Mouse (Mus musculus) heart, postnatal 14 days (tissue): ENCODE data around the gene Chd2. TPM values are rescaled to one million over a fixed set of nuclear protein-coding genes. Genes with fewer than 3 reads are reported as not detected.

ENCODE experiments used
- DNase-seq, 2 experiments: peaks; one replicate each; pipeline ENCODE4 v3.0.0; 2021 to 2022
- intact Hi-C: fragments of 180-260 bp; cut with DNase I; formaldehyde crosslinking; loops from one replicate; pipeline ENCODE4 v1.15.1; 2025
- total RNA-seq, 2 experiments: library from RNA; stranded (reverse); gene quantifications; 2 replicates each; pipeline ENCODE4 v1.2.3; 2021

Gene Chd2
- total RNA-seq, 2 experiments from 2014 or later: 46.4 to 56.0 TPM

DNA sequence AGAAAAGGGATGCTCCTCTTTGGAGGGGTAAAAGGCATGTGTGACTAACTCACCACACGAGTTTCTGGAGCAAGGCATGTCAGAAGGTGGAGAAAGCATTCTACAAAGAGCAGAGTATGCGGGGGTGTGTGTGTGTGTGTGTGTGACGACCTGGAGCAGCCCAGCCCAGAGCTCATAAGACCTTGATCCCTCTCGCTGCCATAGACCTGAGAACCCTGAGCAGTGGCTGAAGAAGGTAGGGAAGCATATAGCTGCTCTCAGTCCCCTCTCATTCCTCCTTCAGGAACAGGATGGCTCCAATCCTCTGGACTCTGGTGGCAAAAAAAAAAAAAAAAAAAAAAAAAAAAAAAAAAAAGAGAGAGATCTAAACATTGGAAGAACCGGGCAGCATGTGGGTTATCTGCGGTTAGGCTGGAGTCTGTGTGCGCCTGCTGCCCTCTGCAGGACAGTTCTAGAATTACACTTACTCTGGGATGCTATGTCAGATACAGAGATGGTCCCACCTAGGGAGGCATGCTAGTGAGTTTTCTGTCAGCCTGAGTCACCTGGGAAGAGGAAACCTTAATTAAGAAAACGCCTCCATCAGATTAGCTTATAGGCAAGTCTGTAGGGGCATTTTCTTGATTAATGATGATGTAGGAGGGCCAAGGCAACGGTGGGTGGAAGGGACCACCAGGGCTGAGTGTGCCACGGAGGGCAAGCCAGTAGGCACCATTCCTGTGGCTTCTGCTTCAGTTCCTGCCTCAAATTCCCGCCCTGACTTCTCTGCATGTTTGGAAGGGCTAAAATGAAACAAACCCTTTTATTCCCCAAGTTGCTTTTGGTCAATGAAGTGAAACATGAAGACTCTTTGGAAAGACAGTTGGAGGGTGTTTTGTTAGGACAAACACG, 119.2 kb downstream of the Chd2 start:
- intact Hi-C loops: loop anchor here (1.0 to 5.0 kb wide), 3 partner anchors 45 to 1022 kb away; partner anchors contain the start of gene Rgma
- DNase-seq: peak; percentile 79 to 83

DNA sequence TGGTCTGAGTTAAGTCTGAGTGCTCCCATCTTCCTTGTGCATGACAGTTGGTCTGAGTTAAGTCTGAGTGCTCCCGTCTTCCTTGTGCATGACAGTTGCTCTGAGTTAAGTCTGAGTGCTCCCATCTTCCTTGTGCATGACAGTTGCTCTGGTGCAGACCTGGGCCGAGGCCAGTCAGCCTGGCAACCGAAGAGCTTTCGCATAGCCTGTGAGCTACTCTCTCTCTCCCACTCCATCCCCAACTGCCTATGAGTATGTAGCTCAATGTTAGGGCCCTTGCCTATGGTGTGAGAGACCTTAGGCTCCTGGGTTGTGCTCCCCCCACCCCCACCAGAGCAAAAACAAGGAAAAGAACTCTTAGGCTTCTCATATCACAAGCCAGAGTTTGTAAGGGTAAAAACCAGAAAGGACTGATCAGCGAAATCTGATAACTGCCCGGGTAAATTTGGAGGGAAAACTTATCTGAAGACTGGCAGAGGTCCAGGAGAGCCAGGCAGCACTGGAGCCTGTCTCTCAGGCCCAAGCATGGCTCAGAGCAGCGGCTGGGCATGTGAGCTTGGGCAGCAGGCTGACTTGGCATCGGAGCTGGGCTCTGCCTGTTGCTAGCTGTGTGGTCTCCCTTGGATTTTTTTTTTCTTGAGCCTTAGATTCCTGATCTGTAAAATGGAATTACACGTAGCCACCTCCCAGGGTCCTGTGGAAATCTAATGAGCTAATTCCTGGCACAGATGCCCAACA, 120.2 kb downstream of the Chd2 start:
- no peak for DNase-seq
- intact Hi-C loops: loop anchor here (1.0 to 5.0 kb wide), 3 partner anchors 44 to 1021 kb away; partner anchors contain the start of gene Rgma

DNA sequence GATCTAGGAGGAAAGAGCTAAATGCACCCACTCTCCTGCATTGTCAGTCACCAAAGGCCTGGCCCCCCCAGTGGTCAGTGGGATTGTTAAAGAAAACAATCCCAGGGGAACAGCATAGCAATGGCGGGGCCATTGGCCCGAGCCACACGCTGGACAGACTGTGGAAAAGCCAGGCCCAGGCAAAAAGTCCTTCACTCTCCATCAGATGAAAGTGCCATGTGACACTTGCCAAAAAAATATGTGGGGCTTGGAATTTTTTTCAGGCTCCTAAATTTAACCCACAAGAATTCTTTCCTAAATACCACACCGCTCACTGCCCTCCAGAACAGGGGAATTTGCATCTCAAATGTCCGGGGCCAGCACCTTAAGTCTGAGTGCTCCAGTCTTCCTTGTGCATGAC, 120.8 kb downstream of the Chd2 start:
- no peak for DNase-seq
- intact Hi-C loops: loop anchor here (5.0 kb wide), 2 partner anchors 44 to 206 kb away; partner anchors contain the start of gene Rgma

DNA sequence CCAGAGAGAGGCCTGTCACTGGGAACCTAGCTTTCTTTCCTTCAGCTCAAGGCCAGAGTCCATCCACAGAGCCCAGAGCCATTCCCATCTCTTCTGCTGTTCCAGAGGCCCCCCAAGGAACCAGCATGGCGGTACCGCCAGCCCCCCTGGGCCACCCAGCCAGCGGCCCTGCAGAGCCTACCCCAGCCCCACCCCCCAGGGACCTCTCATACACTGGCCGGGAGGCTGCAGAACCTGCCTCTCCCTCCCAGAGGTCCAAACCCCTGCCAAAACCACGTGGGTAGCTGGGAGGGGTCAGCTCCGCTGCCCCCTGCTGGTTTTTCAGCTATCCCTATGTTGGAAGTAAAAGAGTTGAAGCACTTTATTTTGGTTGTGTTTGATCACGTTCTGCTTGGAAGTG, 122.3 kb downstream of the Chd2 start:
- DNase-seq: no peak
- intact Hi-C loops: no loop called here

DNA sequence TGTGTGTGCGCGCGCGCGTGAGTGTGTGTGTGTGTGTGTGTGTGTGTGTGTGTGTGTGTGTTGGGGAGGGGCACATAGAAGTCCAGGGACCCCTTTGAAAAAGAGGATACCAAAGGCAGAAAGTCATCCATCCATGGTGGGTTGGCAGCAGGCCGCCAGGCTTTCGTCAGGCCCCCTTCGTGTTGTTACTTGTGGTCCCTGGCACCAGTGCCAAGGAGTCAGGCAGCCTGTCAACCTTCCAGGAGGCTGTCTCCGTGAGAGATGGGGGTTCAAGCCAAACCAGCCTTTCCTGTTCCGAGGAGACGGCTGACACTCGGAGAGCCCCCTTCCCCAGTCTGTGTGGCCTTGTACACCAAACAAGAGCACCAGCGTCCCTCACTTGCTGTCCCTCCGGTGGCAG, 127.4 kb downstream of the Chd2 start:
- intact Hi-C loops: no loop called here
- DNase-seq: no peak

DNA sequence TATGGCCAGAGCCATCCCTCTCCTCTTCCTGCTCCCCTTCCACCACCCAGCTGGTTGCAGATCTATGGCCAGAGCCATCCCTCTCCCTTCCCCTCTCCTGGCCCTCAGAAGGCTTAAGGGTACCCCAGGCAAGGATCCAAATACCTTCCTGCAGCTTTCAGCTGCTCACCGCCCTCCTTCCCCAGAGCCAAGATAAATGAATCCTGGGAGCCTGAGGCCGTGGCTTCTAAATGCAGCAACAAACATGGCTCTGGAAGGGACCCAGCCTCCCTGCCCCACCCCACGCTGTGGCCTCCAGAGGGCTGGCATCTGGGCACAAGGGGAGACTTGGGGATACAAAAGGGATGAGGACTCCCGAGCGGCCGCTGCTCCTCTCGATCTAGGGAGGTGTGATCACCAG, 129.2 kb downstream of the Chd2 start:
- peak in 1 of 2 experiments; percentile 40 for DNase-seq
- intact Hi-C loops: no loop called here

DNA sequence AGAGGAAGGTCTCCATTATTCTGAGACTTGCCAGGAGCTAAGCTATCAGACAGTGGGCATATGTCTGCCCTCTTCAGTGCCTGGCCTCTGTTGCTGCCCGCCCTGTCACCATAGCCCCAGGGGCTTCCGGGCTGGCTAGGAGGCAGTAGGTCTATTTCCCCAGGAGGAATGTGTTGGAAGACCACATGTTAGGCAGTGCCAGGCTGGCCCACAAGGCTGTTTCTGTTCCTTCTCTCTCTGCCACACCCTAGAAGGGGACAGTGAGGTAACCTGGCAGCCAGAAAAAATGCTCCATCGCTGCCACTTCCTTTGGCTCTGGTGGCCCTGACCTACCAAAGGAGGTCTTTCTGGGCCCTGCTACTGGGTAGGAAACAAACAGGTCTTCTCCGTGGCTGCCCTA, 129.6 kb downstream of the Chd2 start:
- intact Hi-C loops: no loop called here
- no peak for DNase-seq

DNA sequence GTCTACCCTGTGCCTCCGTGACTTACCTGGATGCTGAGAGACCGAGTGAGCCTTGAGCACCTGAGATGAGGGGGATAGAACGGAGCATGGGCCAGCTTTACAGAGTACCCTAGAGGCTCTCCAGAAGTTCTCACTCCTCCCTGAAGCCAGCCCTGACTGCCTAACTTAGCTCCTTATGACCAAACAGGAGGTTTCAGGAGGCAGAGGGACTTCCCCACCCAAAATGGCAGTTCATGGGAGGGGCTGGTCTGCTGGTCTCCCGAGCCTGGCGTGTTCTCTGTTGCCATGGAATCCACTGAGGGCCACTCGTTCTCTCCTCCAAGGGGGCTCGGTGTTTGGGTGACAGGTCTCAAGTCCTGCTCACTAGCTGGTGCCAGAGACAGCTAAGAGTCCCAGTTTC, 130.1 kb downstream of the Chd2 start:
- no peak for DNase-seq
- intact Hi-C loops: no loop called here

DNA sequence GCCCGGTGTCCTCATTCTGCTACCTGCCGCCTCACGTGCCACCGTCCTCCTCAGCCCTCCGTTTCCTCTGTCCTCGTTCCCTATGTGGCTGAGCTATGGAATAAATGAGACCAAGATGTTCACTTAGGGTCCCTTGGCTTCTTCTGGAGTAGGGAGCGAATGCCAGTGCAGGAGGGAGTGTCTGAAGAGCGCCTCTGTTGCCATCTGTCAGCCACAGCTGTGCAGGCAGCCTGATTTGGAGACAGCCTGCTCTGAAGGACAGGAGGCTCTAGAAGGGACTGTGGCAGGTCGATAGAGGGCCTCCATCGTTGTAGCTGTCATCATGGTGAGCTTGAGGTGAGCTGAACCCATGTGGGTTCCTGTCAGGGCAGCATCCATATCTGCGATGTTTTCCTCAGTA, 136.1 kb downstream of the Chd2 start:
- intact Hi-C loops: no loop called here
- DNase-seq: no peak

DNA sequence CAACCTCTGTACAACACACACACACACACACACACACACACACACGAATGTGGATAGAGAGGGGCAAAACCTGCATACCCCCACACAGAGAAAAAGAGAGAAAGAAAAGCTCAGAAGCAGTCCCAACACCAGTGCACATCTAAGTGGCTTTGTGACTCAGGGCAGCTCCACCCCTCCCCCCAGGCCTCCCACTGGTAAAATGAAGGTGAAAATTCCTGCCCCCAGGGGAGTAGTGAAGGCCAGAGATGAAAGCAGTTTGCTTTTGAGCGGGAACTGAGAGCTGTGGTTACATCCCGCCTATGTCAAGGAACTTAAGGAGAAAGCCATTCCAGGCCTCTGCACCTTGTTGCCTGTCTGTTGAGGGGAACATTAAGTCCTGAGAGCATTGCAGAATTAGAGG, 138.1 kb downstream of the Chd2 start:
- intact Hi-C loops: no loop called here
- no peak for DNase-seq

DNA sequence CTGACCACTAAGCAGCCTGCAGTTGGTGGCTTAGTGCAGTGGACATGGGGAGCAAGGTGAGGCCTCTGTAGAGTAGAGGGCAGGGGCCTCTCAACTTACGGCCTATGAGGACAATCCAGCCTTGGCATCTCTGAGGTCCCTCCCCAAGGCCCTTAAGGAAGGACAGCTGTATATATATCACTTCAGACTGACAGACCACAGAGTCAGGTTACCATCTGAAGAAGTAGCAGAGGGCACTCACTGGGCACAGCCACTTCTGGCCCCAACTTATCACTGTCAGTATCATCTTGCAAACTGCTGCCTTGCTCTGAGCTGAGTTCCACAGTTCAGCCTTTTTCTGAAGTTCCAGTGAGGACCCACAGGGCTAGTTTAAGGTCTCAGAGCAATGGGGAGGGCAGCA, 139.0 kb downstream of the Chd2 start:
- intact Hi-C loops: no loop called here

DNA sequence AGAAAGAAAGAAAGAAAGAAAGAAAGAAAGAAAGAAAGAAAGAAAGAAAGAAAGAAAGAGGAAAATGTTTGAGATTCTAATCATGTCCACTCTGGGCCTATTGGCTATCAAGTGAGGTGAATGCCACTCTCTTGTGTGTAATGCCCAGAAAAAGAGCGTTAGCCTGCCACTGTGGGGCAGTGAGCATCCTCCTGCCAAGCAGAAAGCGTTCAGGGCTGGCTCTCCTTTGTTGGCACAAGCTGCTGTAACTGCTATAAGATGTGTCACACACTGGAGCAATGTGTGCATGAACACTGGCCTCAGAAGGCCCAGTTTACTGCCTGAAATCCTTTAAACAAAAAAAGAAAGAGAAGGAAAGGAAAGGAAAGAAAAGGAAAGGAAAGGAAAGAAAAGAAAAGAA, 139.5 kb downstream of the Chd2 start:
- intact Hi-C loops: no loop called here
- no peak for DNase-seq

More for the DNA sequence above, 139.0 kb downstream of the Chd2 start:
- DNase-seq: no peak

DNA sequence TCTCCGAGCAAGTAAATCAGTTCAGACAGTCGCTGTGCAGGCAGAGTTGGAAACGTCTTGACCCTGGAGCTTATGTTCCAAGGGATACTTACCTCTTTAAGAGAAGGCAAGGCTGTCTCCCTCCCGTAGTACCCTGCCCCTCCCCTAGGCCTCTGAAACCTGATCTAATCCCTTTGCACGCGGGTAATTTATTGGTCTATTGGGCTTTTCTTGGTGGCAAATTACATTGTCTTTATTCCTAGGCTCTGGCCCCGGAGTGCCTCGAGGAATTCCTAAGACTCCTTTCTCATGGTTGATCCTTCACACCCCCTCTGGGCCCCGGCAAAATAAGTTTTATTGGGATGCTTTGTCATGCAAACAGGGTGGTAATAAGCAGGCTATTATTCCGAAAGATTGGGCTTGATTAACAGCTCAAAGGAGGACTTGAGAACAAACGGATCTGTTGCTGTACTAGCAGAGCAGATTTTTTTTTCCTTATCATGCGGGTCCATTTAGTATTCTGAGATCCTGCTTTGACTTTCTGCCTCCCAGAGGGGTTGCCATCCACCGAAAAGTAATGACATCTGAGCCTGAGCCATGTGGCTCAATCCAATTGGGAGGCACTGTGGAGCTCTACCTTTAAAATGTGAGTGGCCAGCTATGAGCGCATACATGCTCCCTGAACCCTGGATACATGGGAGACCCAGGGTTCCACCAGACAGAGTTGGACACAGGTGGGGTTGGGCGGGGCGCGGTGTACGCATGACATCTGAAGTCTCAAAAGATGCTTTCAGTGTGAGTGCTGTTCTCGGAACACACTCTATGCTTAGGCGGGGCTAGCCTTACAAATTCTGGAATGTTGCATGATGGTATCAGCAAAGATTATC, 141.3 kb downstream of the Chd2 start:
- DNase-seq: no peak
- intact Hi-C loops: no loop called here

DNA sequence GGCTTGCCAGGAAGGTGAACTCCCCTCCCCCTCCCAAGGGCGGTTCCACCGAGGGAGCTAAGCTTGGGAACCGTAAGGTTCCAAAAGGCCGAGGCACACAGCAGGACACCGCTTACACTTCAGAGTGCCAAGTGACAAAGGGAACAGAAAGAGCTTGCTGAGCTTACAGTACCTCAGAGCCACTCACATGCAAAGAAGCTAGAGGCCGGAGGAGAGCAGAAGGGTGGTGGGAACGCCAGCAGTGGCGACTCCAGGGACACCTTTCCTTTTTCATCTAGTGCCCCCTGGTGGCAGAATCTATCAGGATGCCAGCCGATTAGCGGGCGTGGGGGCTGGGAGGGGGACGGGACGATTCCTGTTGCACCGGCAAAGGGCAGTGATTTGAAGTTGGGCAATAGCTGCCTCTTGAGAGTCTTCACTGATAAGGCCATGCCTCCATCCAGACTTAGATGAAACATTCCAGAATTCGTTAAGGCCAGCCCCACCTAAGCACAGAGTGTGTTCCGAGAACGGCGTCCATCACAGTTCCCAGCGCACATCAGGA, 142.1 kb downstream of the Chd2 start:
- peak; percentile 76 to 89 for DNase-seq
- intact Hi-C loops: loop anchor here (5.0 kb wide), 2 partner anchors 362 to 997 kb away; no protein-coding TSS in a partner anchor

DNA sequence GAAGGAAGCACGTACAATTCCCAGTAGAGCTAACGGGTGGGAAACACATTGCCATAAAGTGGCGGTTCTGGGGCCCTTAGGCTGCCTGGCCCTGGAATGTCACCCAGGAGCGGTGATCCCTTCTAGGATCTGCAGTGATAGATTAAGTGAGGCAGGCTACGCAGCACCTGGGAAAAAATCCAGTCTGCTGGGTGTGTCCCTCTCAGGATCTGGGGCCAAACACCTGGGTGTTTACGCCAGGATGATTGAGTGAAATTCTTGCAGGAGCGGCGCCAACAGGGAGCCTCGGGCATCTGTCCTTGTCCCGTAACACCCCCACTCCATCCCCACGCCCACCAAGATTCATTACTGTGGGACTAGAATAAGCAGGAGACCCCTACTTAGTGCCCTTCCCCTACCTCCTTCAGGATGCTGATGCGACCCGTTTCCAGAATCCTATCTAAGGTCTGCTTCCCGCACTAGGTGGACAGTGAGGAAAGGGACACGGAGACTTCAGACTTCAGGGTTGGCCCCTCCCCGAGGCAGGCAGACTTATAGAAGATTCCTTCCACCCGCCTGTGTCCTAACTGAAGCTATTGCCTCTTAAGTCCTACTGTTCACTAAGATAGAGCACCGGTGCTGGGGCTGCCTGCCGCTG, 142.7 kb downstream of the Chd2 start:
- intact Hi-C loops: loop anchor here (5.0 kb wide), 2 partner anchors 362 to 997 kb away; no protein-coding TSS in a partner anchor
- no peak for DNase-seq

DNA sequence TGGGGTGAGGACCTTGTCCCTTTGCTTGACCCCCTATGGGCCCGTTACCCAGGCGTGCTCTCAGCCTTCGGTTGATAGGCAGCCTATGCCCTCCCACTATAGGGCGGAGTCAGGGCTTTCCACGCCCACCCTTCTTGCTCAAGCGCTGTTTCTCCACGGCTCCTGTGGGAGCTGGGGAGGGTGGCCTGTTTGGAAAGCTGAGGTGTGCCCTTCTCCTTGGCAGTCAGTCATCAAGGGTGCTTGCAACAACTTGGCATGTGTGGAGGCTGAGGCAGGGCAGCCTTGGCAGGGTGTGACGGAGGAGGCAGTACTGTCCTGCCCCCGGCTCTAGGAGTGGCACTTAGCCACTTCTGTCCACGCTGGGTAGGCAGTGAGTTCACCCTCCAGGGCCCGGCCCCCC, 143.3 kb downstream of the Chd2 start:
- intact Hi-C loops: loop anchor here (5.0 kb wide), 2 partner anchors 361 to 996 kb away; no protein-coding TSS in a partner anchor
- peak; percentile 61 to 71 for DNase-seq

DNA sequence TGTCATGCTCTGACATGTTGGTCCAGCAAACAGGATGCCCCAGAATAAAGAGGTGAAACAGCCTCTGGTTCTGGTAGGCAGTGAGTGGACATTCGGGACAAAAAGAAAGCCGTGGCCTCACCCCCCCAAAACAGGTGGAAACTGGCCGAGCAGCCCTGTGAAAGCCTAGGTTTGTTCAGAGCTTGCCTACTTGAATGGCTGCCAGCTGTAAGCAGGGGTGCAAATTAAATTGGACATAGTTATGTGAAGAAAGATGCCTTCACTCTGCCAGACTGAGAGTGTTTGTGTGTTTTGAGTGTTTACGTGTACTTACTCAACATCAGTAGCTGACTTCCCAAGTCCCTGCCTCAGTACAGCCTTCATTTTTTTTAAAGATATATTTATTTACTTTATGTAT, 147.6 kb downstream of the Chd2 start:
- no peak for DNase-seq
- intact Hi-C loops: no loop called here

DNA sequence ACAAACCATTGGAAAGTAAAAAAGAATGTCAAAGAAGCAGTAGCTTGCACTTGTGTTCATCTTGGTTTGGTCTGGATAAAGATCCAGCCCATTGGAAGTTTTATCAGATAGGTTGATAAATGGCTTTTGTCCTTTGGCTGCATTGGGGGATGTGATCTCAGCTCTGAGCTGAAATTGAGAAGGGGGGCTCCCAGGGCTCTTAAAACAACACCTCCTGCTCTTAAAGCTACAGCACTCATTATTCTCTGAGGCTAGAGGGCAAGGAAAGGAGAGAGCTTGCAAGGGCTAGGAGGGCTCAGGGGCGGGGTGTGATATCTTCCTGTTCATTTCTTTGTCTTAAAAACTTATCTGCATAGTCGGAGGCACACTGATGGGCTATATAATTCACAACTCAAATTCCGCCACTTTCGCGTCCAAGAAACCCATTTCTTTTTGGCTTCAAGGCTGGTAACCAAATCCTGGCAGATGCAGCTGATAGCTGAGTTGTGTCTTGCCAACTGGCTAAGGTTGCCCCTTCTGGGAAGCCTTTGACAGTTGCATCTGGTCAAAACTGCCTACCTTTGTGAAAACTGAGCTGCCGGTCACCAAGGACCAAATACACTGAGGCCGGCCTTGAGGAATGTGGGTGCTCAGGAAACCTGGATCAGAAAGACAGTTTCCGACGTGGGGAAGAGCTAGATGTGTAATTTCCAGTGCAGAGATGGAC, 148.2 kb downstream of the Chd2 start:
- intact Hi-C loops: no loop called here
- no peak for DNase-seq

DNA sequence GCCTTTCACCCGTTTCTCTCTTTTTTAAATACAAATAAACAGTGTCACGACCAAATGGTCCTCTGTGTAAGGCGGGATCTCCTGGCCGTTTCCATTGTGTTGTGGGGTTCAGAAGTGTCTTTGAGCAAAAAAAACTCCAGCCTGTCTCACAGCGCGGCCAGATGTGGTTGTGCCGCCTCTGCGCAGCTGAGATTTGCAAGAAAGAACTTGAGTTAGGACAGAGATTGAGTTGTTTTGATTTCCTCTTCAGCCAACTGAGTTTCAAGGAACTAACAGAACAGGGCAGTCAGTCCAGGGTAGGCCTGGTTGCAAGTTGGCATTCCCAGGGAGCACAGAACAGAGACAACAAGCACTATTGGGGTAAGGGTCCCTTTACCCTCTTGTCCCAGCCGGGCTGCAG, 149.3 kb downstream of the Chd2 start:
- intact Hi-C loops: no loop called here
- DNase-seq: no peak
